Mouse (Mus musculus) forebrain, embryonic 15.5 days (tissue): ENCODE data around the gene Mogat1. TPM values are rescaled to one million over a fixed set of nuclear protein-coding genes. Genes with fewer than 3 reads are reported as not detected.
"Not testable (repeated sequence)": the region's sequence is repeated elsewhere in the genome, so short reads cannot be mapped to it uniquely, and the experiment has no call there.

Source experiments
- ATAC-seq: fragments of 200-750 bp; cut with Nextera tagmentation; replicated peaks from 2 replicates; pipeline ENCODE4 v1.8.0; 2017; ENCODE audit warnings: mild to moderate bottlenecking, moderate TSS enrichment, moderate library complexity
- H3K27ac ChIP-seq: fragments of 300-500 bp; sonication (generic); replicated peaks from 2 replicates; pipeline ENCODE4 v1.5.1; 2015; ENCODE audit warnings: mild to moderate bottlenecking, inconsistent platforms
- H3K27me3 ChIP-seq: fragments of 300-500 bp; sonication (generic); 2 replicates; pipeline ENCODE4 v1.6.1; 2015; ENCODE audit warnings: inconsistent platforms
- H3K36me3 ChIP-seq: fragments of 300-500 bp; sonication (generic); 2 replicates; pipeline ENCODE4 v1.6.1; 2015; ENCODE audit warnings: mild to moderate bottlenecking, inconsistent platforms
- H3K4me1 ChIP-seq: fragments of 300-500 bp; sonication (generic); 2 replicates; pipeline ENCODE4 v1.6.1; 2015; ENCODE audit warnings: inconsistent platforms
- H3K4me2 ChIP-seq: fragments of 300-500 bp; sonication (generic); replicated peaks from 2 replicates; pipeline ENCODE4 v1.6.1; 2015; ENCODE audit warnings: mild to moderate bottlenecking, inconsistent platforms
- H3K4me3 ChIP-seq: fragments of 300-500 bp; sonication (generic); 2 replicates; pipeline ENCODE4 v1.5.1; 2015; ENCODE audit warnings: mild to moderate bottlenecking, inconsistent platforms
- H3K9ac ChIP-seq: fragments of 300-500 bp; sonication (generic); replicated peaks from 2 replicates; pipeline ENCODE4 v1.6.1; 2015; ENCODE audit warnings: mild to moderate bottlenecking, inconsistent platforms
- H3K9me3 ChIP-seq: fragments of 300-500 bp; sonication (generic); 2 replicates; pipeline ENCODE4 v1.6.1; 2016; ENCODE audit warnings: inconsistent platforms
- WGBS: fragments of 180-500 bp; shearing (Covaris S2); methylation state at CpG from one replicate; pipeline ENCODE4 v1.1.7; 2015; ENCODE audit warnings: mixed read lengths; 5-methylcytosine and 5-hydroxymethylcytosine counted together
- polyA plus RNA-seq: library from polyadenylated mRNA; unstranded; fragments of >200 nt; fragmentation: Nextera tagmentation; extraction: Ambion mirVana; gene quantifications from 2 replicates; pipeline ENCODE4 v1.2.1, GENCODE M21; 2015

The Mogat1 gene
- polyA plus RNA-seq, 1 experiment from 2014 or later: not detected

DNA sequence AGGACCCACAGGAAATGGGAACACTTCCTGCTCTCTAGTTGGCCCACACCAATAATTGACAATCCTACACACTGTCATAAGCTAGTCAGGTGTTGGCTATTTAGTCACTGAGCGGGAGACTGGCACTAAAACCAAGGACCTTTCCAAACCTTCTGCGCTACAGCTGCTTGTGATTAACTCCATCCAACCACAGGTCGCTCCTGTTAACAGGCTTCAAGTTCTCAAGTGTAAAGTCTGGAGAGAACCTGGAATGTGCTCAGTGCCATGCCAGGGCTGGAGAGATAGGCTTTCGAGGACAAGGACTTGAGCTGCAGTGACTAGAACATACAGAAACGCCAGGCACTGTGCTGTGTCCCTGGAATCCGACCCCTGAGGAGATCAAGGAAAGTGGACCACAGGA lies 28.4 kb downstream of the Mogat1 start:
- WGBS: 75% methylated on average over 6 of the region's 6 CpGs
- Histone ChIP-seq H3K27ac (no peak overlapping the region), H3K36me3 (no peaks in the 10 kb centered on the region), H3K4me3 (no peak overlapping the region), H3K4me1 (0 out of 2 replicates have a peak, but pooled peaks cover 4% of the 10 kb centered on the region), H3K9me3 (no peaks in the 10 kb centered on the region), H3K27me3 (no peaks in the 10 kb centered on the region), H3K4me2 (no peak overlapping the region), H3K9ac (no peak overlapping the region)
- ATAC-seq: no peak

DNA sequence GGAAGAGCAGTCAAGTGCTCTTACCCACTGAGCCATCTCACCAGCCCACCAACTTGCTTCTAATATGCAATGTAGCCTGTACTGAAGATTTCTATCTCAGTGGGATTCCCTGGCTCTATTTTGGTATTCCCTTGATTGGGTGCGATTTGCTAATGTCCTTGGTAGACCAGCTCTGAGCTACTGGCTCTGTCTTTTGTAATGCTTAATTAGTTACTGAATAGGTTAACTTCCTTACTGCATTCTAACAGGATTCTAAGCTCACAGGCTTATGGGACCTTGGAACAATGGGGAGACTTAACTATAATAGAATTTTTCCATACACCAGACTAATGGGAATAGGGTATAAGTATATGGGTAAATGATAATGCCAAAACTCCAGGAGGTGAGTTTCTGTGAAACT lies 32.8 kb downstream of the Mogat1 start:
- 59% methylated on average over 1 of the region's 1 CpGs for WGBS
- not testable (repeated sequence) for H3K9me3 ChIP-seq, H3K27me3 ChIP-seq, H3K36me3 ChIP-seq, H3K27ac ChIP-seq, H3K4me3 ChIP-seq, H3K9ac ChIP-seq, ATAC-seq, H3K4me2 ChIP-seq, H3K4me1 ChIP-seq

DNA sequence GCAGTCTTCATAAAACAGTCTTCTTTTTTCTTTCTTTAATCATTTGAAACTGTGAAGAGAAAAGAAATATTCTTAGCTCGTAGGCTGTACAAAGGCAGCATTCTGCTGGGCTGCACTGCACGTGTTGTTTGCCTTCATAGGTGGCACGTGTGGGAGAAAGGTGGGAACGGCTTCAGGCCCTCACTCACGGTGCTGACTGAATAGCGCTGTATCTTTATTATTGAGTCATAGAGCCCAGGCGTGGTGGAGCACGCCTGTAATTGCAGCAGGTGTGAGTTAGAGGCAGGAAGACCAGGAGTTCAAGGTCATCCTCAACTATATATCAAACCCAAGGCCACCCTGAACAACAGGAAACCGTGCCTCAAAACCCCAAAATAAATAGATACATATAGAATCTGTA lies 35.5 kb downstream of the Mogat1 start:
- H3K4me3 ChIP-seq: no peak overlapping the region
- no peaks in the 10 kb centered on the region for H3K36me3 ChIP-seq
- WGBS: 84% methylated on average over 9 of the region's 9 CpGs
- no peaks in the 10 kb centered on the region for H3K4me1 ChIP-seq
- ATAC-seq: no peak
- no peaks in the 10 kb centered on the region for H3K27me3 ChIP-seq
- no peaks in the 10 kb centered on the region for H3K9me3 ChIP-seq
- no peak overlapping the region for H3K9ac ChIP-seq
- H3K27ac ChIP-seq: no peak overlapping the region
- no peak overlapping the region for H3K4me2 ChIP-seq

DNA sequence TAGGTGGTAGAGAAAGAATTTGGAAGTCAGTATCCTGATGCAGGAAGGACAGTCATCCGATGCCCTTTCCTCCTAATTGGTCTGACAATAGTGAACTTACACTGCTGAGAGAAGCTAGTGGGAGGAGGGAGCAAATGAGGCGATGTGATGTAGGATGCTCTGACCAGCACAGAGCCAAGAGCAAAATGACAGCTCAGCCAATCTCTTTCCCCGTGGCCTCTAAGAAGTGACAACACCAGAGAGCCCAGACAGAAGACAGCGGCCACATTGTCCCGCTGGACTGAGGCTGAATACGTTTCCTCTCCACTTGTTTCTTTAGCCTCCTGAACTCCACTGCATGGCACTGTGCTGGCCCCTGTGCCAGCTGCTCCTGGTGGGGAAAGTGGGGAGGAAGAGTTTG lies 38.2 kb downstream of the Mogat1 start:
- Histone ChIP-seq H3K27ac (no peak overlapping the region), H3K4me3 (no peak overlapping the region)
- 45% methylated on average over 6 of the region's 6 CpGs for WGBS

DNA sequence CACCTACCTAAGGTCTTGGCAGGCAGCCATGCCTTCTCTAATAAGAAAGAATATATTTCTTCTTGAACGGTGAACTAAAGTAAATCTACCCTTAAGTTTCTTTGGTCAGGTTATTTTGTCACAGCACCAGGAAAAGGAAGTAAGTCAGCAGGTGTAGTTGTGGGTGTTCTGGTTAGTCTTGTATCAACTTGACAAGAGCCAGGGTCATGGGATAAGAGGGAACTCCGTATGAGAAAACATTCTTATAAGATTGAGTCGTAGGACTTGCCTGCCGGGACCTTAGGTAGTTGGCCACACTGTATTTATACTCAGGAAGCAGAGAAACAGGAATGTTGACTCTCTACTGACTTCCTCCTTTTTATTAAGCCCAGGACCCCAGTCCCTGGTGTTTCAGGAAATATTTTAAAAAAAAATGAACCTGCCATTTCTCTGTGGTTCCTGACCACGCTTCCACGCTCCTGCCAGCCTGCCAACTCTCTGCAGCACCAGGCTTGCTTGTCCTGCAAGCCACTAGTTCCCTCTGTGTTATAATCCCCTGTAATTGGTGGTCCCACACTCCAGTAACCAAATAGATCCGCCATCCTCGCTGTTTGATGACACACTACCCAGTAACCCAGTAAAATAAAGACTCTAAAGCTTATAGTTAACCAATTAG lies 43.3 kb downstream of the Mogat1 start:
- Histone ChIP-seq H3K4me2 (no peak overlapping the region), H3K9me3 (no peaks in the 10 kb centered on the region), H3K9ac (no peak overlapping the region), H3K27me3 (no peaks in the 10 kb centered on the region), H3K4me3 (no peak overlapping the region), H3K36me3 (no peaks in the 10 kb centered on the region), H3K4me1 (no peaks in the 10 kb centered on the region), H3K27ac (no peak overlapping the region)
- no peak for ATAC-seq
- 82% methylated on average over 8 of the region's 8 CpGs for WGBS

More for the DNA sequence above, 38.2 kb downstream of the Mogat1 start:
- Histone ChIP-seq H3K4me2 (no peak overlapping the region), H3K9me3 (no peaks in the 10 kb centered on the region), H3K4me1 (no peaks in the 10 kb centered on the region), H3K9ac (no peak overlapping the region), H3K27me3 (no peaks in the 10 kb centered on the region), H3K36me3 (no peaks in the 10 kb centered on the region)
- no peak for ATAC-seq

DNA sequence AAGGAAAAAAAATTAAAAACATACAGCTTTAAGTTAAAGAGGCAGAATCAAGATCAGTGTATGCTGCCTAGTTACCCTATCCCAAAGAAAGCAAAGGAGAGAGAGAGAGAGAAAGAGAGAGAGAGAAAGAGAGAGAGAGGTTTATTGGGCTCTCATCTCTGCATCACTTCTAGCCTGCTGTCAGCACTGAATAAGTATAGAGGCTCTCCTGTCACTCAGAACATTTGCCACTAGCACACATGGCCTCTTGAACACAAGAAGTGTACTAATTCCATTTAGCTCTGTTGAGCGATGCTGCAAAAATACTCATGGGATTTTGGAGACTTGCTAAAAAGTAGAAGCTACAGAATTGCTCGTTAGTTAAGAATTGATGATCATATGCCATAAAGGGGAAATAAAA lies 56.2 kb downstream of the Mogat1 start:
- Histone ChIP-seq H3K27ac (no peak overlapping the region), H3K4me1 (0 out of 2 replicates have a peak, but pooled peaks cover 4% of the 10 kb centered on the region), H3K4me3 (no peak overlapping the region), H3K36me3 (no peaks in the 10 kb centered on the region), H3K9me3 (no peaks in the 10 kb centered on the region), H3K9ac (no peak overlapping the region), H3K27me3 (no peaks in the 10 kb centered on the region), H3K4me2 (no peak overlapping the region)
- 38% methylated on average over 2 of the region's 2 CpGs for WGBS
- no peak for ATAC-seq

DNA sequence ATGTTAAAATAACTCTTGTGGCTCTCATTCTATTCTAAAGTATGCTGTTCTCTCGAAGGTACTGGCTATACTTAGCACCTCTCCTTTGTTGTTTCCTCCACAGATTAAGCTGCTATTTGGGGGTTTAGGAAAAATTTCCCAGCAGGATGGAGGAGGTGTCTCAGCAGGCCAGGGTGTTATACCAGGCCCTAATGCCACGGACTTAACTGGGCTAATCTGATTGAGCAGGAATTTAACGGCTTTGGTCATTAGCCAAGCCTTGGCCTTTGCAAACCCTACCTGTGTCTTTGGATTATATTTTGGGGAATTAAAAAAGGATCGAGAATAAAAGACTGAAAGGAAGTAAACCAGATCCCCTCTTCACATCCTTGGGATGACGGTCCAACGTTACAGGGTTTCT lies 56.6 kb downstream of the Mogat1 start:
- H3K9ac ChIP-seq: no peak overlapping the region
- no peak for ATAC-seq
- no peaks in the 10 kb centered on the region for H3K27me3 ChIP-seq
- whole genome bisulfite sequencing: 8% methylated on average over 6 of the region's 6 CpGs
- H3K36me3 ChIP-seq: no peaks in the 10 kb centered on the region
- H3K27ac ChIP-seq: no peak overlapping the region
- no peak overlapping the region for H3K4me3 ChIP-seq
- H3K4me1 ChIP-seq: 0 out of 2 replicates have a peak, but pooled peaks cover 4% of the 10 kb centered on the region
- no peaks in the 10 kb centered on the region for H3K9me3 ChIP-seq
- no peak overlapping the region for H3K4me2 ChIP-seq

DNA sequence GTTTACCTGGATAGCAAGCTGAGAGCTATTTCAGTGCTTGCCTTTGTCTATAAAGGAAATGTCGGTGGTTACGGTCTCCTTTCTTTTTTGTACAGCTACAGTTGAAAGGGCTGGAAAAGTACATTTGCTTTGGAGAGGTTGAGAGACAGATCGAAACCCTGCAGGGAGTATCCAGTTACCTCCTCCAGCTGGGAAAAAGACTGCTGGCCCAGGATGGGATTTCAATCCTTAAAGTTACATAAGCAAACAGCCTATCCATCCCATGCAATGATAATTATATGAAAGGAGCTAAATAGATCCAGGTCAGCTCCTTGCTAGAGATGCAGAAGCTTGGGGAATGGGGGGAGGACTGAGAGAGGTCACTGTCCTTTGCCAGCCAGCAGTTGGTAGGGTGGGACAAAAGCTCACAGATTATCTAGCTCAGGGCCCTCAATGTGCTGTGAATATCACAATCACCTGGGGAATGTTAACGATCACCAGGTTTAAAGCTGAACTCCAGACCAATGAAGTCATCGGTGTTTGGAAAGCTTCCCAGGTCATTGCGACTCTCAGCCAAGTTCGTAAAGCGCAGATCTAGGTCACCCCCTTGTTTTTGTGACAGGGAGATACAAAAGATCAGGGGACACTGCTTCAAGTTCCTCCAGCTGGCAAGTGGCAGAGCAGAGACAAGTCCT lies 57.2 kb downstream of the Mogat1 start:
- Histone ChIP-seq H3K27me3 (no peaks in the 10 kb centered on the region), H3K4me2 (no peak overlapping the region), H3K9me3 (no peaks in the 10 kb centered on the region), H3K4me3 (no peak overlapping the region), H3K4me1 (0 out of 2 replicates have a peak, but pooled peaks cover 4% of the 10 kb centered on the region), H3K9ac (no peak overlapping the region), H3K36me3 (no peaks in the 10 kb centered on the region), H3K27ac (no peak overlapping the region)
- 10% methylated on average over 8 of the region's 8 CpGs for WGBS
- no peak for ATAC-seq

DNA sequence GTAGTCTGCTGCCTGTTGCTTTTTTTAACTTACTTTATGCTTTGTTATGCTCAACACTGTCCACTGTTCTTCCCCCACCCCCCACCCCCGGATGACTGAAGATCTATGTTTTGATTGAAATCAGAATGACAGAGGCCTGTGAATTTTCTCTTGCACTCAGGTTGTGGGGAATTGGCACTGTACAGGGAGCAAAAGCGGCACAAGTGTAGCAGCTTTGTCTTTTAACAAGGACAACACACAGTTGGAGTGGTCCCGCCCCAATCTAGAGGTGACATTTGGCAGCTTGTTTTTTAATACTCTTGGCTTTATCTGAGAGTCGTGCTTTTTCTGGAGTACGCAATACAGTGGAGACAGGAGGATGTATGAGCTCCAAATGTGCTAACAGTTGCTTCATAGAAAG lies 58.8 kb downstream of the Mogat1 start:
- H3K9me3 ChIP-seq: no peaks in the 10 kb centered on the region
- H3K4me1 ChIP-seq: 0 out of 2 replicates have a peak, but pooled peaks cover 4% of the 10 kb centered on the region
- 68% methylated on average over 5 of the region's 5 CpGs for WGBS
- ATAC-seq: no peak
- H3K27me3 ChIP-seq: no peaks in the 10 kb centered on the region
- no peak overlapping the region for H3K9ac ChIP-seq
- H3K27ac ChIP-seq: no peak overlapping the region
- H3K4me3 ChIP-seq: no peak overlapping the region
- H3K36me3 ChIP-seq: no peaks in the 10 kb centered on the region
- no peak overlapping the region for H3K4me2 ChIP-seq

DNA sequence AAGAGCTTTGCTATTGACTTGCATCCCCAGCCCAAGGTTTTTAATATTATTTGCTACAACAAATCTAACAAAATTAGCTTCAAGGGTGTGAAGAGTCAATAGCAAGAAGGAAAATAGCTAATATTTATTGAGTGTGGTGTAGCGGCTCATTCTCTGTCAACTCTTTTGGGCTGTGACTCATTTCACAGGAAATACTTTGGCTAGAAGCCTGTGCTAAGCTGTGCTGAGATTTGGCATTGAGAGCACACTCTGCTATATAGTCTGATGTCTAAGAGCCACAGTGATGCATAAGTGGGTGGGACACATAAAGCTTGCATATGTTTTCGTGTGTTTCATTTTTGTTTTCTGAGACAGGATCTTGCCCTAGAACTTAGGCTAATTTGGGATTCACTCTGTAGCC lies 74.3 kb downstream of the Mogat1 start:
- H3K9ac ChIP-seq: no peak overlapping the region
- no peak for ATAC-seq
- H3K27ac ChIP-seq: no peak overlapping the region
- H3K4me1 ChIP-seq: no peaks in the 10 kb centered on the region
- H3K27me3 ChIP-seq: no peaks in the 10 kb centered on the region
- no peaks in the 10 kb centered on the region for H3K36me3 ChIP-seq
- H3K9me3 ChIP-seq: no peaks in the 10 kb centered on the region
- WGBS: 76% methylated on average over 2 of the region's 2 CpGs
- no peak overlapping the region for H3K4me3 ChIP-seq
- no peak overlapping the region for H3K4me2 ChIP-seq

DNA sequence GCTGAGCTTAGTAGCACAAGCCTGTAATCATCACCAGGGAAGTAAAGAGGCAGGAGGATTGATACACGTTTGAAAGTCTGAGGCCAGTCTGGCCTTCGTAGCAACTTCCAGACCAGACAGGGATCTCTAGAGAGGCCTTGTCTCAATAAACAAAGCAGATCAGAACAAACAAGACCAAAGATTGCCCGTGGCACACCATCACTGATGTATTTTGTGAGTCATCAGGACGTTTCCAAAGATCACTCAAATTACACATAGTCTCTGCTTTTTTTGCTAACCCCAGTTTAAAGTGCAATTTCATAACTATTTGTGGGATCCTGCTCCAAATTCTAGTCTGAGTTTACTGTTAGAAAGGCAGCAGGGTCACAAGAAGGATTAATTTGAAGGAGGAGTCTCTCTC lies 76.2 kb downstream of the Mogat1 start:
- 57% methylated on average over 4 of the region's 4 CpGs for WGBS
- Histone ChIP-seq H3K27me3 (no peaks in the 10 kb centered on the region), H3K27ac (no peak overlapping the region), H3K36me3 (no peaks in the 10 kb centered on the region), H3K4me2 (no peak overlapping the region), H3K9ac (no peak overlapping the region), H3K4me1 (no peaks in the 10 kb centered on the region), H3K9me3 (no peaks in the 10 kb centered on the region), H3K4me3 (no peak overlapping the region)
- no peak for ATAC-seq
